ENCODE assay signal across 10 mouse cellular contexts in genomic region chr11:116954231-116955118, GRCm38 (mm10). TPM values are rescaled to one million over a fixed set of nuclear protein-coding genes. Genes with fewer than 3 reads are reported as not detected.
DNase-seq lines count a peak whose midpoint lies in the region; ATAC-seq lines count a peak whose summit lies in the region.
"Had no signal": no experiment of that assay in that cellular context is flagged by ENCODE, and none has a peak within 500 bp of the region (broad histone marks: within the 10 kb centered on the region; RNA-seq: fewer than 3 reads in every experiment).

No protein-coding gene starts in this region.

- no peak for DNase-seq in lung, postnatal 10 days
- DNase-seq in layer of hippocampus, adult 9-10 months (ENCODE audit: low spot score) = peak; percentile 41
- DNase-seq in right cerebral cortex, postnatal 36 days (ENCODE audit: low spot score in 2 of 2) = peak; percentile 51 to 52
- DNase-seq in urinary bladder, postnatal 10 days (ENCODE audit: low spot score) = no peak
- no peak for DNase-seq in urinary bladder, postnatal 4 days (ENCODE audit: low spot score in 2 of 2)
- DNase-seq: cerebellum, adult 18-20 months; thymus, postnatal 25 days had no signal

- no peak overlapping the region for H3K4me2 ChIP-seq in lung, embryonic 15.5 days
- H3K4me2 ChIP-seq in heart, embryonic 12.5 days = no peak overlapping the region

- WGBS in lung, embryonic 15.5 days = 53% methylated on average over 23 of the region's 23 CpGs
- WGBS in heart, embryonic 12.5 days = 61% methylated on average over 23 of the region's 23 CpGs

- H3K36me3 ChIP-seq in lung, embryonic 15.5 days = no peaks in the 10 kb centered on the region
- no peaks in the 10 kb centered on the region for H3K36me3 ChIP-seq in heart, embryonic 12.5 days

- no peaks in the 10 kb centered on the region for H3K27me3 ChIP-seq in lung, embryonic 15.5 days
- no peaks in the 10 kb centered on the region for H3K27me3 ChIP-seq in heart, embryonic 12.5 days (replicated peaks)

- peaks cover 7% of the 10 kb centered on the region; the same call in 1 of the 2 replicates for H3K4me1 ChIP-seq in lung, embryonic 15.5 days
- H3K4me1 ChIP-seq in heart, embryonic 12.5 days (replicated peaks) = peaks cover 23% of the 10 kb centered on the region

- no peak overlapping the region for H3K4me3 ChIP-seq in lung, embryonic 15.5 days
- no peak overlapping the region for H3K4me3 ChIP-seq in heart, embryonic 12.5 days

- H3K27ac ChIP-seq in lung, embryonic 15.5 days = 0 out of 2 replicates have a peak overlapping the region, but pooled peaks have one; percentile 47
- peak overlapping the region; percentile 86 for H3K27ac ChIP-seq in heart, embryonic 12.5 days (ENCODE audit: poor library complexity, severe bottlenecking)
- H3K27ac ChIP-seq: liver, embryonic 14.5 days had no signal

- H3K9me3 ChIP-seq in lung, embryonic 15.5 days = no peaks in the 10 kb centered on the region
- H3K9me3 ChIP-seq in heart, embryonic 12.5 days (replicated peaks) = peaks cover 8% of the 10 kb centered on the region

- no peak overlapping the region for H3K9ac ChIP-seq in lung, embryonic 15.5 days
- no peak overlapping the region for H3K9ac ChIP-seq in heart, embryonic 12.5 days
- H3K9ac ChIP-seq: liver, embryonic 14.5 days had no signal

- 0 out of 2 replicates have a peak, but pooled peaks have one; percentile 31 for ATAC-seq in lung, embryonic 15.5 days (ENCODE audit: borderline replicate concordance, extremely low read depth, low FRiP score, low TSS enrichment)
- peak; percentile 69 for ATAC-seq in heart, embryonic 12.5 days (ENCODE audit: insufficient number of reproducible peaks, low FRiP score)

RNA-seq across cellular contexts. Expression of gene Mgat5b, which starts 35.8 kb away (rescaled TPM):
- 0.35 and 0.69 TPM in 2 replicates for polyA plus RNA-seq in lung, embryonic 15.5 days (2015; fragmentation: Nextera tagmentation; extraction: Ambion mirVana)
- 0.75 and 0.85 TPM in 2 replicates for polyA plus RNA-seq in heart, embryonic 12.5 days (2016; fragmentation: Nextera tagmentation; extraction: Ambion mirVana)
- polyA plus RNA-seq: liver, embryonic 14.5 days had no signal

Comparison
In these comparisons a context has a peak if more than half of its experiments do, and no peak if none do; other contexts are left out.
1. DNase-seq: peak in layer of hippocampus, adult 9-10 months (single experiment) and right cerebral cortex, postnatal 36 days (2 of 2); none in lung, postnatal 10 days (single experiment), urinary bladder, postnatal 10 days (single experiment) and urinary bladder, postnatal 4 days (0 of 2).